Mouse (Mus musculus) lung, embryonic 15.5 days (tissue): Measurements from ENCODE around the gene Jmjd1c. TPM values are rescaled to one million over a fixed set of nuclear protein-coding genes. Genes with fewer than 3 reads are reported as not detected.

Experiments used
- ATAC-seq: fragments of 200-750 bp; cut with Nextera tagmentation; 2 replicates; pipeline ENCODE4 v1.8.0; 2017; ENCODE audit warnings: moderate number of reproducible peaks, borderline replicate concordance; ENCODE audit not compliant: low FRiP score, low TSS enrichment; ENCODE audit errors: extremely low read depth
- H3K27ac ChIP-seq: fragments of 300-500 bp; sonication (generic); 2 replicates; pipeline ENCODE4 v1.5.1; 2015; ENCODE audit warnings: moderate library complexity, mild to moderate bottlenecking, inconsistent platforms
- H3K27me3 ChIP-seq: fragments of 300-500 bp; sonication (generic); 2 replicates; pipeline ENCODE4 v1.6.1; 2015; ENCODE audit warnings: inconsistent platforms
- H3K36me3 ChIP-seq: fragments of 300-500 bp; sonication (generic); 2 replicates; pipeline ENCODE4 v1.6.1; 2015; ENCODE audit warnings: inconsistent platforms
- H3K4me1 ChIP-seq: fragments of 300-500 bp; sonication (generic); 2 replicates; pipeline ENCODE4 v1.6.1; 2015; ENCODE audit warnings: inconsistent platforms
- H3K4me2 ChIP-seq: fragments of 300-500 bp; sonication (generic); 2 replicates; pipeline ENCODE4 v1.6.1; 2015; ENCODE audit warnings: inconsistent platforms, mild to moderate bottlenecking, moderate library complexity
- H3K4me3 ChIP-seq: fragments of 300-500 bp; sonication (generic); 2 replicates; pipeline ENCODE4 v1.5.1; 2015; ENCODE audit warnings: mild to moderate bottlenecking, inconsistent platforms
- H3K9ac ChIP-seq: fragments of 300-500 bp; sonication (generic); 2 replicates; pipeline ENCODE4 v1.6.1; 2015; ENCODE audit warnings: inconsistent platforms
- H3K9me3 ChIP-seq: fragments of 300-500 bp; sonication (generic); 2 replicates; pipeline ENCODE4 v1.6.1; 2016; ENCODE audit warnings: inconsistent platforms
- WGBS: fragments of 180-500 bp; shearing (Covaris S2); methylation state at CpG from one replicate; pipeline ENCODE4 v1.1.7; 2015; 5-methylcytosine and 5-hydroxymethylcytosine counted together
- polyA plus RNA-seq: library from polyadenylated mRNA; unstranded; fragments of >200 nt; fragmentation: Nextera tagmentation; extraction: Ambion mirVana; gene quantifications from 2 replicates; pipeline ENCODE4 v1.2.1, GENCODE M21; 2015

The Jmjd1c gene
- polyA plus RNA-seq, 1 experiment from 2014 or later: 30.7 TPM

DNA sequence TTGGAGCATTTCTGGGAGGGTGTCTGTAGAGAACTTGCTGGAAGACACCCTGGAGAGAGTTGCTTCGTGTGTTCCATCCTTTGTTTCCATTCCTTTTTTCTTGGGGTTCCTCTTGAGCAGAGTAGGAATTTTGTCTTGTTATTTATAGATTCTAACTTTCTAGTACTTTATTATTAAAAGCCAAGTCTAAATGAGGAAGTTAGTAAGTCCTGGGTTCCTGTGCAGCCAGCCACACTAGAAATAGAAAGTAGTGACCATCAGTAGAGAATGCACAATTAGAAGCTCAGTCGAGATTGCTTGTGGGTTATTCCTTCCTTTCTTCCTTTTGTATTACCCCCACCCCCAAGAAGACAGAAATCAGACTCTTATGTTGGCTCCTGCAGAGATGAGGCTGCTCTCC is 27.8 kb downstream of the Jmjd1c start:
- Histone ChIP-seq H3K9ac (no peak overlapping the region), H3K4me2 (no peak overlapping the region), H3K27ac (no peak overlapping the region), H3K27me3 (no peaks in the 10 kb centered on the region), H3K9me3 (no peaks in the 10 kb centered on the region), H3K4me1 (peaks cover 39% of the 10 kb centered on the region), H3K4me3 (no peak overlapping the region), H3K36me3 (no peaks in the 10 kb centered on the region)
- no peak for ATAC-seq
- 64% methylated on average over 2 of the region's 2 CpGs for WGBS

DNA sequence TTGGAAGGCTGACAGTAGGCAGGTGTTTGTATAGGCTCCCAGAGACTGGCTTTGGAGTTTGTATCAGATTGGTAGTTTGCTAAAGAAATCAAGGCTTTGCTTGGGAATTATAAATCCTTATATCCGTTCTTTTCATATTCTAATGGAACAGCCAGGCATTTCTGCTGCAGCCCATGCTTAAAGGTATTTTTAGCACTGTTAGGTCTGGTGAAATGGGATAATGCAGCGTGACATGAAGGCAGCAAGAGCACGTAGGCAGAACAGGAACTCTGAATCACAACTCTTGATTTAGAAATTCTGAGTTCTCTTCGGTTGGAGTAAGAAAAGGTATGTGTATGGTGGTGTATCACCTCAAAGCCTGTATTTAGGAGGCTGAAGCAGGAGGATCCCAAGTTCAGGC is 28.2 kb downstream of the Jmjd1c start:
- Histone ChIP-seq H3K36me3 (no peaks in the 10 kb centered on the region), H3K4me2 (no peak overlapping the region), H3K4me1 (peaks cover 35% of the 10 kb centered on the region), H3K27ac (no peak overlapping the region), H3K4me3 (no peak overlapping the region), H3K27me3 (no peaks in the 10 kb centered on the region), H3K9ac (no peak overlapping the region), H3K9me3 (no peaks in the 10 kb centered on the region)
- ATAC-seq: no peak
- WGBS: 85% methylated on average over 4 of the region's 4 CpGs

DNA sequence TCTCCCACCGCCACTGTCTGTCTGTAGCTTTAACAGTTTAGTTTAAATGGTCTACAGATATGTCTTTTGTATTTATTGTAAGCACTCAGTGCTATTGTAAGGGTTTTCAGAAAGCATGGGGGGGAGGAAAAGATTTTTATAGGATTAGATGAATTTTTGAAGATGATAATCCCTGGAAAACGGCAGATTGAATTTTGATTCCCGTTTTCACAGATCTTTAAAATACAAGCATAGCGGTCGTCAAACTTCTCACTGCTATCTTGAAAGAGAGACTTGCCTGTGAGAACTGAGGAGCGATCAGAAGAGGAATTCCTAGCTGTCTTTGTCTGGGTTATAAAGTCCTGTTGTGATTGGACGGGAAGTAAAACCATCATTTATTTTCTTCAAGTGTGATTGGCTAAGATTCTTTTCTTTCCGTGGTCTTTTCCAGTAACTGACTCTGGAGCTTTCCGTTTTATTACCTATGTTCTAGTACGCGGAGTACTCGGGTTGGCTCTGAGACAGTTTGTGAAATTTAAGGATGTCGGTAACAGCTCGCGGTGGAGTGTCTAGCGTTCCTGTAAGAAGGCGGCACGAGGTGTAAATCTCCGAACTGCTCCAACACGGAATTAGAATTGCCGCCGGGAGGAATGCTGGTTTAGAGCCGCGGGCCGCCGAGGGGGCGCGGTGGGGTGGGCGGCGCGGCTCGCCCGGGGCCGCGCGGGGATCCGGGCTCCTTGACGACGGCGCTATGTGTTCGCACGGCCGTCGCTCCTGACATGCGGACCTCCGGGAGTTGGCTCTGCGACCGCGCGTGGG is 30.3 kb downstream of the Jmjd1c start:
- H3K27me3 ChIP-seq: no peaks in the 10 kb centered on the region
- ATAC-seq: peak; percentile 79
- no peaks in the 10 kb centered on the region for H3K36me3 ChIP-seq
- peak overlapping the region; percentile 54 for H3K27ac ChIP-seq
- peaks cover 21% of the 10 kb centered on the region for H3K4me1 ChIP-seq
- peak overlapping the region; percentile 95 for H3K4me3 ChIP-seq
- H3K9ac ChIP-seq: peak overlapping the region; percentile 73
- peak overlapping the region; percentile 96 for H3K4me2 ChIP-seq
- WGBS: 1% methylated on average over 50 of the region's 50 CpGs
- no peaks in the 10 kb centered on the region for H3K9me3 ChIP-seq

DNA sequence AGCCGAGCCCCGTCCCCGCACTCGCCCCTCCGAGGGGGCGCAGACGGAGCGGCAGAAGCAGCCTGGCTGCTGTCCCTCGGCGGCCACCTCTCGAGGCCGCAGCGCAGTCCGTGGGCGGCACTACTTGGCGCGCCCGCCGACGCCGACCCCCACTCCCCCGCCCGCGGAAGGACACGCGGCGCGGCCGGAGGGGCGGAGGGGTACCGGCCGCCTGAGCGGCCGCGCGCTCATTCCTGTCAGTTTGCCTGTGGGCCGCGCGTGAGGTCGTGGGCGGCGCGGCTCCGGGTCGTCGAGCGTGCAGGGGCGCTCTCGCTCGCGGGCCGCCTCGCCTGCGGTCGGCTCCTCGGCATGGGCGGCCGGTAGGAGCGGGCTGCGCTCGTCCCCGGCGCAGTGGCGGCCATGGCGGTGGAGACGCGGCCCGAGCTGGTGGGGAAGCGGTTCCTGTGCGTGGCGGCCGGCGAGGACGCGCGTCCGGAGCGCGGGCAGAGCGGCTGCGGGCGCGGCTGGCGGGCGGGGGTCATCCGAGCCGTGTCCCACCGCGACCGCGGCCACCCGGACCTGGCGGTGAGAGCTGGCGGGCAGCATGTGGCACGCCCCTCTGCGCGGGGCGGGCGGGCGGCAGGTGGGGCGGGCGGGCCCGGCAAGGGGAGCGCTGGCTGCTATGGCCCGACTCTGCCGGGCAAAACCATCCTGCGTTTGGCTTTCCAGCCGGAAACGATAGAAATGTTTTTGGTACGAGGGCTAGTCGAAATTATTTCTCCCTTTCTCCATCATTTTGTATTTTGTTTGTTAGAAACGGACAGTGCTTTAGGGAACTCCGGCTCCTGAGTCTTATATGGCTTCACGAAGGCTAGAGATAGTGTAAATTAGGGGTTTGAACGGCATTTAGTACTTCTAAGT is 31.2 kb downstream of the Jmjd1c start:
- Histone ChIP-seq H3K36me3 (no peaks in the 10 kb centered on the region), H3K27ac (peak overlapping the region; percentile 54), H3K4me1 (peaks cover 21% of the 10 kb centered on the region), H3K9ac (peak overlapping the region; percentile 73), H3K9me3 (no peaks in the 10 kb centered on the region), H3K4me2 (peak overlapping the region; percentile 96), H3K27me3 (no peaks in the 10 kb centered on the region), H3K4me3 (peak overlapping the region; percentile 95)
- ATAC-seq: peak; percentile 72
- under 1% methylated on average over 94 of the region's 115 CpGs for WGBS

DNA sequence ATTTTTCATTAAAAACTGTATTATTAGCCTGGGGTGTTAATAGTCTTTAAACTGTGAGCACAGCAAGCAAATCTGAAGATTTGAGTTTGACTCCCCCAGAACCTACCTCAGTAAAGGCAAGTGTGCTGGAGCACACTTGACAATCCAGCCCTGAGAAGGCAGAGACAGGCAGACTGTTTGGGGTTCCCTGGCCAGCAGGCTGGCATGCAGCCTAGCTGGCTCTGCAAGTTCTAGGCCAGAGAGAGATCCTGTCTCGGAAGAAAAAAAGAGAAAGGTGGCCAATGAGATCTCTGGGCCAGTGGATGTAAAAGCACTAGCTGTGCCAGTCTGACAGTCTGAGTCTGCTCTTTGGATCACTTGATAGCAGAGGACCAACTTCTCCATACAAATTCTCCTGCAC is 33.6 kb downstream of the Jmjd1c start:
- Histone ChIP-seq H3K36me3 (no peaks in the 10 kb centered on the region), H3K27ac (no peak overlapping the region), H3K4me2 (no peak overlapping the region), H3K4me1 (peaks cover 21% of the 10 kb centered on the region), H3K4me3 (no peak overlapping the region), H3K9ac (no peak overlapping the region), H3K27me3 (no peaks in the 10 kb centered on the region), H3K9me3 (no peaks in the 10 kb centered on the region)
- ATAC-seq: no peak
- WGBS: 54% methylated on average over 1 of the region's 1 CpGs

DNA sequence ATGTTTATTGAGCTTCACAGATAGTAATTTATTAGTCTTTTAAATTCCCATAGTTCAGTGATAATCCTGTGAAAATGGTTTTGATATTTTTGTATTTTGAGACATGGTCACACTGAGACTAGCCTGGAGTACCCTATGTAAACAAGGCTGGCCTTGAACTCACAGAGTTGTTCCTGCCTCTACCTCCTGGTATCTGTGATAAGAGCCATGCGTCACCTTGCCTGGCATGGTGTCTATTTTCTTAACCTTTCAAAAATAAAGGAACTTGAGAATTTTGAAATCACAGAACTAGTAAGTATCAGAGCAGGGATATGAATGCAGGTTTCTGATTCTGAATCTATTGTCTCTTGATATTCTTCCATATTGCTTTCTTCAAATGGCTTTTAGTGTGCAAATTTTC is 35.8 kb downstream of the Jmjd1c start:
- no peak overlapping the region for H3K4me3 ChIP-seq
- 65% methylated on average over 1 of the region's 1 CpGs for WGBS
- no peaks in the 10 kb centered on the region for H3K9me3 ChIP-seq
- H3K4me1 ChIP-seq: peaks cover 14% of the 10 kb centered on the region
- no peak overlapping the region for H3K9ac ChIP-seq
- no peak overlapping the region for H3K4me2 ChIP-seq
- no peak overlapping the region for H3K27ac ChIP-seq
- no peaks in the 10 kb centered on the region for H3K27me3 ChIP-seq
- no peaks in the 10 kb centered on the region for H3K36me3 ChIP-seq
- ATAC-seq: no peak

DNA sequence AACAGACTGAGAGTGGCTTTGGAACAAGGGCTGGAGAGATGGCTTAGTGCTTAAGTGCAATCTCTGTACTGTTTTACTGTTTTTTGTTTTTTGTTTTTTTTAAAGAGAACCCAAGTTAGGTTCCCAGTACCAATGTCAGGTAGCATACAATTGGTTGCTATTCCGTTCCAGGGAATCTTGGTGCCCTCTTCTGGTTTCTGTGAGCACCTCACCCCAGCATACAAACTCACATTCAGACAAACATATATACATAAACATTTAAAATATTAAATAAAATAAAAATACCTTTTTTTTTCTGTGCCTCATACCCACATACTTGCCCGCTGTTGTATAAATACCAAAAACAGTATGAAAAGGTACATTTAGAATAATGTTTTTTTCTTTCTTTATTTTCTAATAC is 38.4 kb downstream of the Jmjd1c start:
- Histone ChIP-seq H3K36me3 (no peaks in the 10 kb centered on the region), H3K4me1 (peaks cover 3% of the 10 kb centered on the region), H3K27ac (no peak overlapping the region), H3K4me3 (no peak overlapping the region), H3K9me3 (no peaks in the 10 kb centered on the region), H3K27me3 (no peaks in the 10 kb centered on the region), H3K9ac (no peak overlapping the region), H3K4me2 (no peak overlapping the region)
- WGBS: 88% methylated on average over 2 of the region's 2 CpGs
- ATAC-seq: no peak

DNA sequence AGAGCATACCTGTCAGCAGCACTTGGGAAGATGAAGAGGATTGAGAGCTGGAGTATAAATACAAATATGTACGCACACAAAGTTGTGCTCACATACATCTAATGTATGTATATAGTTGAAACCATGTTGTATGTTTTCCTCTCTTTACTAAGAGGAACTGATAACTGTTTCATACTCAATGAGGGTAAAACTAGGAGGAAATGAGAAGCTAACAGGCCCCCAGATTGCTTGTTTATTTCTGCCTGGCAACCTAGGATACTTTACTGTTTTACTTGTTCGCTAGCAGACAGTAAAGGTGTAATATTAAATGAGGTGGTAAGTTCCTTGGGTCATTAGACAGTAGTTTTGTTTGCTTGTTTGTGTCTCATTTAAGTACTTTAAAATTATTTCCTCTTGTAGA is 41.5 kb downstream of the Jmjd1c start:
- no peak overlapping the region for H3K9ac ChIP-seq
- H3K4me3 ChIP-seq: no peak overlapping the region

DNA sequence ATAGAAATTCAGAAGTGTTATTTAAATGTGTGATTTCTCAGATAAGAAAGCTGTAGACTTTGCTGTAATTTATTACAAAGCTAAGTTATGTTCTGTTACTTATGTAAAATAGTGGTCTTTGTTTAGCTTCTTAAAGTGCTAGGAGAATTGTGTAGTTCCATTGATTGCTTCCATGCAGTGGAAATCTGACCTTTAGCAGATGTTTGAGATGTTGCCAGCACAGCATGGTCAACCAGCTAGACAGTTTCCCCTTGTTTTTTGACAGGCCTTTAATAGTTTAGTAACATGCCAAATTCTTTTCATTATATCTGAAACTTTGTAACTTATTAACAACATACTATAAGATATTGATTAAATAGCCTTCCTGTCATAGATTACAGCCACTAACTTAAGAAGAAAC is 47.7 kb downstream of the Jmjd1c start:
- Histone ChIP-seq H3K36me3 (no peaks in the 10 kb centered on the region), H3K4me2 (no peak overlapping the region), H3K9me3 (no peaks in the 10 kb centered on the region), H3K4me3 (no peak overlapping the region), H3K27me3 (no peaks in the 10 kb centered on the region), H3K4me1 (no peaks in the 10 kb centered on the region), H3K27ac (no peak overlapping the region), H3K9ac (no peak overlapping the region)
- no peak for ATAC-seq

More for the DNA sequence above, 41.5 kb downstream of the Jmjd1c start:
- Histone ChIP-seq H3K9me3 (no peaks in the 10 kb centered on the region), H3K27ac (no peak overlapping the region), H3K4me1 (no peaks in the 10 kb centered on the region), H3K27me3 (no peaks in the 10 kb centered on the region), H3K4me2 (no peak overlapping the region), H3K36me3 (no peaks in the 10 kb centered on the region)
- 89% methylated on average over 2 of the region's 2 CpGs for WGBS
- no peak for ATAC-seq

DNA sequence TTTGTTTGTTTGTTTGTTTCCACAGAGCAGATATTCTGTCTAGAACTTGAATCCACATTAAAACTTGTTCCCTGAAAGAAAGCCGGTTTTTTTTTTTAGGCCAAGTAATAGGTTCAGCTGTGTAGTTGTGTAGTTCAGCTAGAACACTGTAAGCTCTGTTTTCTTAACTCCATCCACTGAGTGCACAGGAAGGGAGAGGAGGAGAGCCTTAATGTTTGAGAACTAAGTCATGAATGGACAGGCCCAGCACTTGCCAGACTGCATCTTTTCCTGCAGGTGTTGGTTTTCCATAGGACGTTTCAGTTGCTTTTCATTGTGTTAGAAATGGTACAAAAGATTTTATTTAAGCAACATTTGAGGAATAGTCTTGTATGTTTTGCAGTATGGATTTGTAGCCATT is 48.3 kb downstream of the Jmjd1c start:
- H3K36me3 ChIP-seq: no peaks in the 10 kb centered on the region
- no peaks in the 10 kb centered on the region for H3K9me3 ChIP-seq
- ATAC-seq: no peak
- no peaks in the 10 kb centered on the region for H3K27me3 ChIP-seq
- no peaks in the 10 kb centered on the region for H3K4me1 ChIP-seq
- no peak overlapping the region for H3K9ac ChIP-seq
- no peak overlapping the region for H3K4me2 ChIP-seq
- H3K4me3 ChIP-seq: no peak overlapping the region
- WGBS: 61% methylated on average over 2 of the region's 2 CpGs
- H3K27ac ChIP-seq: no peak overlapping the region

DNA sequence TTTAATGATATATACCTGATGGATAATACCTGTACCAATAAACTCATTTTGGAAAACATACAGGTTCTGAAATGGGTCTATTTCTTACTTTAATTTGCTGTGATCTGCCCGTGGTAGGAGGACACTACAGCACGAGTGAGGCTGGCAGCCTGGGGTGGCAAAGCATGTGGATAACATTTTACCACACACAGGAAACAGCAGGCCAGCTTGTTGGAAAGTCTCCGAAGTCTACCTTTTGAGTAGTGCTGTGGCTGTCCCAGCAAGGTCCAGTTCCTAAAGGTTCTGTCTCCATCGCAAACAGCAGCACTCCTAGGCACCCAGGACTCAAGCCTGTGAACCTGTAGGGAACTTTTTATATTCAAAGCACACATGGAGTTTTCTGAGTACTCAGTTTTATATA is 49.7 kb downstream of the Jmjd1c start:
- WGBS: 90% methylated on average over 4 of the region's 4 CpGs
- no peak for ATAC-seq
- H3K4me1 ChIP-seq: no peaks in the 10 kb centered on the region

DNA sequence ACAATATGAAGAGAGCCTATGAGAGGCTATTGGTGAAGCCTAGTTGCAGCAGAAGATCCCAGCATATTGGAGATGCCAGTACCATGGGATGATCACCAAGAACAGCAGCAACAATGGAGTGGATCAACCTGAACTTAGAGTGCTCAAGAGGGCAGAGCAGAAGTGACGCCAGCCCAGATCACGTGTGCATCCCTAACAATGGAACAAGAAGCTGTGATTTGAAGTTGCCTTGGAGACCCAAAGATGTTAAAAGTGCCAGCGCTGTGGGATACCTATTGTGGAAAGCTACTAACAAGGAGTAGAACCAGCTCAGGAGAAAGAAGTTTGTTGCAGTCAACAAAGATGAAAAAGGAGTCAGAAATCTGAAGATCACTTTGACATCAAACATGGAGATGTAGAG is 55.8 kb downstream of the Jmjd1c start:
- Histone ChIP-seq H3K9ac (no peak overlapping the region), H3K9me3 (no peaks in the 10 kb centered on the region), H3K4me3 (no peak overlapping the region), H3K27me3 (no peaks in the 10 kb centered on the region), H3K27ac (no peak overlapping the region), H3K4me2 (no peak overlapping the region), H3K4me1 (no peaks in the 10 kb centered on the region), H3K36me3 (no peaks in the 10 kb centered on the region)
- ATAC-seq: no peak
- 89% methylated on average over 3 of the region's 3 CpGs for WGBS

More for the DNA sequence above, 49.7 kb downstream of the Jmjd1c start:
- H3K9me3 ChIP-seq: no peaks in the 10 kb centered on the region
- H3K27ac ChIP-seq: no peak overlapping the region
- no peaks in the 10 kb centered on the region for H3K36me3 ChIP-seq
- H3K27me3 ChIP-seq: no peaks in the 10 kb centered on the region
- no peak overlapping the region for H3K4me2 ChIP-seq
- H3K9ac ChIP-seq: no peak overlapping the region
- no peak overlapping the region for H3K4me3 ChIP-seq
